12 mouse cellular contexts compared by ENCODE assay signal in the genomic region with DNA sequence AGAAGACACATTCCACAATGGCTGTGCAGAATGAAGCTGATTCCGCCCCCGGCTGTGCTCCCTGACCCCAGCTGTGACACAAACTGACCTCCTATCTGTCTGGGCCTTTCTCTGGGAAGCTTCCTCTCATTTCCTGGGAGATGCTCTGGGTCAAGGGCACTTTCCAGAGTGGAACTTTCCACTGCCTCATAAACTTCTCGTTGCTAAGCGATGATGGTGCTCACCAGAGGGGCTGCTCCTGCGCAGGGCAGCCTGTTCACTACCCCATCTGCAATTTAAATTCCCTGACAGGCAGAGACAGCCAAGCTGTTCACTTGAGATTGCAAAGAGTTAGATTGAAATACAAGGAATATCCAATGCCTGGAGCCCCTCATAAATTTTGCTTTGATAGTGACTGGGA.
A peak's percentile ranks its signal among the peaks of the same experiment; 100 is the strongest.
DNase-seq lines count a peak whose midpoint lies in the region; ATAC-seq lines count a peak whose summit lies in the region.
"Had no signal": no experiment of that assay in that cellular context is flagged by ENCODE, and none has a peak within 500 bp of the region (broad histone marks: within the 10 kb centered on the region; RNA-seq: fewer than 3 reads in every experiment).

No protein-coding gene starts in this region.

- peak; percentile 63 for DNase-seq in hindbrain, embryonic 10.5 days (ENCODE audit: low spot score)
- peak; percentile 61 for DNase-seq in embryo, embryonic 10.5 days (ENCODE audit: low spot score)
- peak; percentile 56 for DNase-seq in kidney, postnatal 14 days
- DNase-seq in heart, adult 8-10 months (ENCODE audit: low spot score), result no peak
- no peak for DNase-seq in urinary bladder, postnatal 14 days (ENCODE audit: low spot score)
- DNase-seq in lung, postnatal 10 days, result no peak
- DNase-seq: adrenal gland, postnatal 25 days; cerebellum, adult 9-10 months; gastrocnemius, postnatal 10 days; thymus, adult 18-20 months had no signal

- peak overlapping the region; percentile 74; the same call in 1 of the 2 replicates for H3K27ac ChIP-seq in hindbrain, embryonic 10.5 days
- H3K27ac ChIP-seq in hindbrain, embryonic 12.5 days, result no peak overlapping the region
- no peak overlapping the region for H3K27ac ChIP-seq in neural tube, embryonic 12.5 days

- H3K4me2 ChIP-seq in hindbrain, embryonic 12.5 days (replicated peaks), result no peak overlapping the region
- H3K4me2 ChIP-seq in neural tube, embryonic 12.5 days (replicated peaks), result no peak overlapping the region; the same call in 1 of the 2 replicates

- no peaks in the 10 kb centered on the region for H3K9me3 ChIP-seq in hindbrain, embryonic 10.5 days
- no peaks in the 10 kb centered on the region for H3K9me3 ChIP-seq in hindbrain, embryonic 12.5 days (replicated peaks)
- H3K9me3 ChIP-seq in neural tube, embryonic 12.5 days, result no peaks in the 10 kb centered on the region

- WGBS in hindbrain, embryonic 10.5 days, result 21% methylated on average over 5 of the region's 5 CpGs
- 36% methylated on average over 5 of the region's 5 CpGs for WGBS in hindbrain, embryonic 12.5 days
- WGBS in neural tube, embryonic 12.5 days, result 29% methylated on average over 5 of the region's 5 CpGs

- peaks cover 20% of the 10 kb centered on the region for H3K4me1 ChIP-seq in hindbrain, embryonic 10.5 days (replicated peaks)
- peaks cover 14% of the 10 kb centered on the region for H3K4me1 ChIP-seq in hindbrain, embryonic 12.5 days
- peaks cover 21% of the 10 kb centered on the region for H3K4me1 ChIP-seq in neural tube, embryonic 12.5 days

- no peak for ATAC-seq in hindbrain, embryonic 12.5 days (ENCODE audit: low FRiP score)
- ATAC-seq in neural tube, embryonic 12.5 days (ENCODE audit: low FRiP score, low read depth), result peak; percentile 73

- H3K27me3 ChIP-seq in hindbrain, embryonic 10.5 days (ENCODE audit: insufficient read depth, poor library complexity, severe bottlenecking), result peaks cover 20% of the 10 kb centered on the region
- 0 out of 2 replicates have a peak, but pooled peaks cover 3% of the 10 kb centered on the region for H3K27me3 ChIP-seq in hindbrain, embryonic 12.5 days
- no peaks in the 10 kb centered on the region for H3K27me3 ChIP-seq in neural tube, embryonic 12.5 days (replicated peaks)

- H3K4me3 ChIP-seq in hindbrain, embryonic 10.5 days, result no peak overlapping the region
- H3K4me3 ChIP-seq in hindbrain, embryonic 12.5 days, result no peak overlapping the region
- no peak overlapping the region for H3K4me3 ChIP-seq in neural tube, embryonic 12.5 days

- no peak overlapping the region for H3K9ac ChIP-seq in hindbrain, embryonic 12.5 days
- H3K9ac ChIP-seq in neural tube, embryonic 12.5 days, result no peak overlapping the region

- no peaks in the 10 kb centered on the region for H3K36me3 ChIP-seq in hindbrain, embryonic 10.5 days
- H3K36me3 ChIP-seq in hindbrain, embryonic 12.5 days, result no peaks in the 10 kb centered on the region
- no peaks in the 10 kb centered on the region for H3K36me3 ChIP-seq in neural tube, embryonic 12.5 days

Comparison
In these comparisons a context has a peak if more than half of its experiments do, and no peak if none do; other contexts are left out.
1. DNase-seq: peak in hindbrain, embryonic 10.5 days (single experiment), embryo, embryonic 10.5 days (single experiment) and kidney, postnatal 14 days (single experiment); none in heart, adult 8-10 months (single experiment), urinary bladder, postnatal 14 days (single experiment) and lung, postnatal 10 days (single experiment).